Mouse (Mus musculus): ENCODE measurements around the gene Skint11. TPM values are rescaled to one million over a fixed set of nuclear protein-coding genes. Genes with fewer than 3 reads are reported as not detected.
"Not testable (repeated sequence)": the region's sequence is repeated elsewhere in the genome, so short reads cannot be mapped to it uniquely, and the experiment has no call there.

The Skint11 gene
- polyA plus RNA-seq (2012; rRNA removed): not detected in 2 replicates

DNA sequence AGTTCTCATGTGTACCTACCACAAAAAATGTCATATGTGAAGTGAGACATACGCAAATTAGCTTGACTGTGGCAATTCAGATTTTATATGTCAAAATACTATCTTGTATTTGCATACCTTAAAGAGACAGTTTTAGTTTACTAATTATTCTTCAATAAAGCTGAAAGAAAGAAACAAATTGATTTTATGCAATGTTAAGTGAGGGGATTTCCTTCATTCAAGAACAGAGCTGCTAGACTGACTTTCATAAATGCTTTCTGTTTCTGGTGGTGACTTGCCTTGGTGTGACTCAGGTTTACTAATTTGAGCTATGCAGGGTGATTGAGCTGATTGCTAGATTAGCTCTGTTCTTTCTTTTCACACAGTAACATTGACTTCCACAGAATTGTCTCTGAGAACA lies at the start of gene Skint11:
Gene Skint11 (plus strand): TSS at position 301 of the 400 bp plus-strand sequence.
- DNase-seq (ENCODE audit: extremely low spot score in 1 of 2, low spot score in 1 of 2): no peak

DNA sequence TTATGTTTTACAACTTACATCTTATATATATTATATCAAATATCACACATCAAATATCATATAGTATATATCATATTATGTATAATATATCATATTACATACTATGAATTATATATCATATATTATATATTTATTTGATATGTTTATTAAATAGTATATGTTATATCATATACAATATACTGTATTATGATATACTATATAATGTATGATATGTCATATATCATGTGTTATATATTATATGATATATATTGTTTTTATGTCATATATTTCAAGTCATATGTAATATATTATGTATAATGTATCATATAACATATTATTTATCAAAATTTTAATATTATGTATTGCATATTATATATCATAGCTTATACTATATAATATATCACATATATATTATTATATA lies 2.0 kb upstream of the Skint11 start:
- no peak for DNase-seq (ENCODE audit: extremely low spot score in 1 of 2, low spot score in 1 of 2)

DNA sequence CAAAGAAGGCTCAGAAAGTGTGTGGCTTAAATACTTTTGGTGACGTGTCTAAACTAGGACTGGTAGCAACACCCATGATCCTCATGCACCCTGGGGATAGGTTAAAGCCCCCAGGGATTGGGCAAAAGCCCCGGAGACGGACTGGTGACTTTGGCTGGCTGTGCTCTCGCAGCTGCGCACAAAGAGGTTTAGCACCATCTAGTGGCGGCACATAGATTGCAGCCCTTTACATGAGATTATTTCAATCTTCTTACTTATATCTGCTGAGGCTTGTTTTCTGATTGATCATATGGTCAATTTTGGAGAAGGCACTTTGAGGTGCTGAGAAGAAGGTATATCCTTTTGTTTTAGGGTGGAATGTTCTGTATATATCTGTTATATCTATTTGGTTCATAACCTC lies 9.7 kb downstream of the Skint11 start:
- DNase-seq (ENCODE audit: extremely low spot score in 1 of 2, low spot score in 1 of 2): not testable (repeated sequence)

DNA sequence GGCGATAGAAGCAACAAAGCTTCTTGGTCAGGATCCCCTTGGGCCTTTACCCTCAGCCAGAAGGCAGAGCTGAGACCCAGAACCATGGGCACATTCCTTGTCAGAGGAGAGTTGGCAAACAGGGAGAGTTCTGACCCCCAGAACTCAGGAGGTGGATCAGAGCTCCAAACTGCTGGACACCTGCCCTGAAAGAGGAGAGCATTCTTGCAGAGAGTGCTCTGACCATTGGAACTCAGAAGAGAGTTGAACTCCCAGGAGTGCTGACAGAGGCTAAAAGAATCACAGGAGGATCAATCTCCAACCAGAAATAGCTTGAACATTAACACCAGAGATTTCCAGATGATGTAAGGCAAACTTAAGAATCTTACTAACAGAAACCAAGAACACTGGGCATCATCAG lies 93.7 kb downstream of the Skint11 start:
- not testable (repeated sequence) for DNase-seq (ENCODE audit: extremely low spot score in 1 of 2, low spot score in 1 of 2)

Other genes starting within 250 kb of the Skint11 start
- gene Skint5, start 163.9 kb upstream of the Skint11 start, polyA plus RNA-seq (2012; rRNA removed): not detected in 2 replicates
- 0.99 and 1.8 TPM in 2 replicates for gene Trabd2b, start 243.3 kb downstream of the Skint11 start, polyA plus RNA-seq (2012; rRNA removed)